Mouse (Mus musculus) CD8-positive naive resting alpha-beta T cell, adult 2 months (primary cell): ENCODE measurements around the gene Atxn7l3.

Source experiments
- DNase-seq, 2 experiments: peaks; one replicate each; pipeline ENCODE4 v3.0.0; 2022; ENCODE audit warnings: low read depth in 2 of 2, low spot score in 2 of 2

Gene Atxn7l3

GRCm38 (mm10) chr11:102265816-102266215 is 30.6 kb downstream of the Atxn7l3 start:
- DNase-seq, result no peak

- DNase-seq, result no peak
These were observed 33.2 kb downstream of the Atxn7l3 start for GRCm38 (mm10) chr11:102263211-102263610.

- no peak for DNase-seq
These were observed 37.9 kb downstream of the Atxn7l3 start for GRCm38 (mm10) chr11:102258521-102258920.

- DNase-seq, result no peak
These were observed 38.3 kb downstream of the Atxn7l3 start for GRCm38 (mm10) chr11:102258095-102258494.

GRCm38 (mm10) chr11:102257514-102257913 is 38.9 kb downstream of the Atxn7l3 start:
- no peak for DNase-seq

GRCm38 (mm10) chr11:102249351-102250090 is 46.9 kb downstream of the Atxn7l3 start:
- DNase-seq, result no peak

- peak; percentile 92 to 96 for DNase-seq
These were observed 47.7 kb downstream of the Atxn7l3 start, which contains the start of gene BC030867 for GRCm38 (mm10) chr11:102248630-102249230. TSS of gene BC030867 (plus strand) at chr11:102248882.

GRCm38 (mm10) chr11:102246871-102247270 is 49.6 kb downstream of the Atxn7l3 start:
- no peak for DNase-seq

- DNase-seq, result no peak
These were observed 50.2 kb downstream of the Atxn7l3 start for GRCm38 (mm10) chr11:102246273-102246635.

- DNase-seq, result no peak
These were observed 50.7 kb downstream of the Atxn7l3 start for GRCm38 (mm10) chr11:102245581-102246272.

- peak in 1 of 2 experiments; percentile 16 for DNase-seq
These were observed 51.4 kb downstream of the Atxn7l3 start for GRCm38 (mm10) chr11:102244926-102245449.

- DNase-seq, result no peak
These were observed 54.6 kb downstream of the Atxn7l3 start for GRCm38 (mm10) chr11:102241874-102242273.

- DNase-seq, result no peak
These were observed 55.2 kb downstream of the Atxn7l3 start for GRCm38 (mm10) chr11:102241246-102241645.

- no peak for DNase-seq
These were observed 55.8 kb downstream of the Atxn7l3 start for GRCm38 (mm10) chr11:102240636-102241035.
